Mouse (Mus musculus): Measurements from ENCODE around the gene Eif4g2.

- no peak for TF ChIP-seq POLR2A (IDR thresholded peaks at IDR 0.05; ENCODE audit: insufficient read depth, low read depth, low read length)
- TF ChIP-seq CTCF (IDR thresholded peaks at IDR 0.05), result no peak
Measured at GRCm38 (mm10) chr7:111059527-111059926, 23.3 kb downstream of the Eif4g2 start.
